Comparison of ENCODE assay signal across 7 mouse cellular contexts in the genomic region with DNA sequence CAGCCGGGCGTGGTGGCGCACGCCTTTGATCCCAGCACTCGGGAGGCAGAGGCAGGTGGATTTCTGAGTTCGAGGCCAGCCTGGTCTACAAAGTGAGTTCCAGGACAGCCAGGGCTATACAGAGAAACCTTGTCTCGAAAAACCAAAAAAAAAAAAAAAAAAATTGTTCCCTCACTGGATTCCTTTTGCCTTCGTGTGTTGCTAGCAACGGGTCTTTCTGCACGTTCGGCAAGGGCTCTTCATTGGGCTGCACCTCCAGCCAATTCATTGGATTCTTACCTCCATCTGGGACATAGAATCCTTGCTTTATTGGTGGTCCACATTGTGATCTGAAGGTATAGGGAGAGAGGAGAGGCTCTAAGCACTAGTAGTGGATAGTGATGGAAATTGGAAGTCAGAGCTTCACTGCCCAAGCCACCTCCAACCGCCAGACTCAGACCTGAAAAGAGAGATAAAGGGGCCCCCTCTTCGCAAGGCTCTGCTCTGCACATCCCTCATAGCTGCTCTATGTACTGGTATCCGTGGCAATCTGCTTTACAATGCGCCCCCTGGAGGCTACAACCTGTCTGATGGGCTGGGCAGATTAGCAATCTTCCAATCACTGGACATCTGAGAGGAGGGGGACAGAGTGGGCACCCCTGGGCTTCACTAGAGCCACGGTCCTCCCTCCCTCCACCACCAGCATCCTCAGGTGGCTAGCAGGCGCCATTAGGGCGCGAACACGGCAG. TPM values are rescaled to one million over a fixed set of nuclear protein-coding genes. Genes with fewer than 3 reads are reported as not detected.
DNase-seq lines count a peak whose midpoint lies in the region; ATAC-seq and TF ChIP-seq lines count a peak whose summit lies in the region.

No protein-coding gene starts in this region.

- H3K4me1 ChIP-seq in cerebellum, adult 2 months (ENCODE audit: control insufficient read depth, insufficient read depth, low read length): 0 out of 2 replicates have a peak, but pooled peaks cover 3% of the 10 kb centered on the region
- peaks cover 13% of the 10 kb centered on the region for H3K4me1 ChIP-seq in limb, embryonic 10.5 days
- peaks cover 20% of the 10 kb centered on the region for H3K4me1 ChIP-seq in midbrain, embryonic 13.5 days (replicated peaks)

- no peak for TF ChIP-seq POLR2A in cerebellum, adult 2 months (IDR thresholded peaks at IDR 0.05; ENCODE audit: borderline replicate concordance, insufficient read depth, low read length)

- H3K9me3 ChIP-seq in limb, embryonic 10.5 days (replicated peaks): no peaks in the 10 kb centered on the region
- H3K9me3 ChIP-seq in midbrain, embryonic 13.5 days: no peaks in the 10 kb centered on the region

- H3K36me3 ChIP-seq in limb, embryonic 10.5 days: no peaks in the 10 kb centered on the region
- no peaks in the 10 kb centered on the region for H3K36me3 ChIP-seq in midbrain, embryonic 13.5 days

- H3K4me2 ChIP-seq in midbrain, embryonic 13.5 days (replicated peaks): peak overlapping the region; percentile 34

- peak; percentile 71 for TF ChIP-seq CTCF in cerebellum, adult 2 months (IDR thresholded peaks at IDR 0.05; ENCODE audit: borderline replicate concordance, insufficient read depth, low read depth, low read length)

- ATAC-seq in granulocyte monocyte progenitor cell, adult 5-6 weeks (replicated peaks; ENCODE audit: poor library complexity, severe bottlenecking): peak; percentile 77
- peak; percentile 61; the same call in 1 of the 2 replicates for ATAC-seq in midbrain, embryonic 13.5 days

- 0 out of 2 replicates have a peak overlapping the region, but pooled peaks have one; percentile 36 for H3K9ac ChIP-seq in midbrain, embryonic 13.5 days (replicated peaks)

- H3K27ac ChIP-seq in cerebellum, adult 2 months (ENCODE audit: insufficient read depth, low read length): no peak overlapping the region
- no peak overlapping the region for H3K27ac ChIP-seq in limb, embryonic 10.5 days
- no peak overlapping the region for H3K27ac ChIP-seq in midbrain, embryonic 13.5 days

- 43% methylated on average over 20 of the region's 20 CpGs for WGBS in cerebellum, adult 2 months
- WGBS in limb, embryonic 10.5 days: 42% methylated on average over 20 of the region's 20 CpGs
- 47% methylated on average over 20 of the region's 20 CpGs for WGBS in midbrain, embryonic 13.5 days

- peak overlapping the region; percentile 44 for H3K4me3 ChIP-seq in cerebellum, adult 2 months (replicated peaks; ENCODE audit: insufficient read depth, low read depth, low read length)
- no peak overlapping the region for H3K4me3 ChIP-seq in limb, embryonic 10.5 days
- H3K4me3 ChIP-seq in midbrain, embryonic 13.5 days (replicated peaks): peak overlapping the region; percentile 16; the same call in 1 of the 2 replicates

- peak; percentile 62 for DNase-seq in A20 (ENCODE audit: low read depth, low spot score)
- DNase-seq in CD4-positive helper T cell, adult 2 months (ENCODE audit: low read depth, low spot score): peak; percentile 62
- DNase-seq in cerebellum, adult 2 months: peak; percentile 61 to 68
- DNase-seq in limb, embryonic 10.5 days (ENCODE audit: low spot score): peak; percentile 71
- DNase-seq in thymus, postnatal 25 days: peak; percentile 59

- peaks cover 4% of the 10 kb centered on the region; the same call in 1 of the 2 replicates for H3K27me3 ChIP-seq in cerebellum, adult 2 months (ENCODE audit: control insufficient read depth, insufficient read depth, low read length)
- H3K27me3 ChIP-seq in limb, embryonic 10.5 days (ENCODE audit: low read depth, poor library complexity, severe bottlenecking): peaks cover 56% of the 10 kb centered on the region
- peaks cover 56% of the 10 kb centered on the region for H3K27me3 ChIP-seq in midbrain, embryonic 13.5 days

RNA-seq across cellular contexts. Expression of a gene that starts 11.3 kb away (rescaled TPM):
- polyA plus RNA-seq in cerebellum, adult 2 months (2012; rRNA removed): 13.4 and 15.0 TPM in 2 replicates
- total RNA-seq in granulocyte monocyte progenitor cell, adult 5-6 weeks (2014; fragmentation: Nextera tagmentation): not detected in 2 replicates
- total RNA-seq in granulocyte monocyte progenitor cell, adult 5-6 weeks (2017): 0.69 TPM in 1 of 2 replicates, not detected in the other
- polyA plus RNA-seq in limb, embryonic 10.5 days (2016; fragmentation: Nextera tagmentation; extraction: Ambion mirVana): 1.0 and 1.5 TPM in 2 replicates
- 0.94 and 1.1 TPM in 2 replicates for polyA plus RNA-seq in midbrain, embryonic 13.5 days (2015; fragmentation: Nextera tagmentation; extraction: Ambion mirVana)

RNA-seq across cellular contexts. Expression of a gene that starts 16.4 kb away (rescaled TPM):
- polyA plus RNA-seq in cerebellum, adult 2 months (2012; rRNA removed): 90.5 and 91.6 TPM in 2 replicates
- 10.5 and 21.1 TPM in 2 replicates for total RNA-seq in granulocyte monocyte progenitor cell, adult 5-6 weeks (2014; fragmentation: Nextera tagmentation)
- 3.7 and 5.3 TPM in 2 replicates for total RNA-seq in granulocyte monocyte progenitor cell, adult 5-6 weeks (2017)
- 4.6 and 8.4 TPM in 2 replicates for polyA plus RNA-seq in limb, embryonic 10.5 days (2016; fragmentation: Nextera tagmentation; extraction: Ambion mirVana)
- 58.1 and 61.2 TPM in 2 replicates for polyA plus RNA-seq in midbrain, embryonic 13.5 days (2015; fragmentation: Nextera tagmentation; extraction: Ambion mirVana)

RNA-seq across cellular contexts. Expression of a gene that starts 18.2 kb away (rescaled TPM):
- polyA plus RNA-seq in cerebellum, adult 2 months (2012; rRNA removed): 7.6 and 9.1 TPM in 2 replicates
- total RNA-seq in granulocyte monocyte progenitor cell, adult 5-6 weeks (2014; fragmentation: Nextera tagmentation): 0.24 TPM in 1 of 2 replicates, not detected in the other
- total RNA-seq in granulocyte monocyte progenitor cell, adult 5-6 weeks (2017): not detected in 2 replicates
- 0.20 and 0.28 TPM in 2 replicates for polyA plus RNA-seq in limb, embryonic 10.5 days (2016; fragmentation: Nextera tagmentation; extraction: Ambion mirVana)
- 1.3 and 1.8 TPM in 2 replicates for polyA plus RNA-seq in midbrain, embryonic 13.5 days (2015; fragmentation: Nextera tagmentation; extraction: Ambion mirVana)

RNA-seq across cellular contexts. Expression of a gene that starts 49.5 kb away (rescaled TPM):
- polyA plus RNA-seq in cerebellum, adult 2 months (2012; rRNA removed): 54.1 and 56.3 TPM in 2 replicates
- total RNA-seq in granulocyte monocyte progenitor cell, adult 5-6 weeks (2014; fragmentation: Nextera tagmentation): 4.9 and 7.9 TPM in 2 replicates
- total RNA-seq in granulocyte monocyte progenitor cell, adult 5-6 weeks (2017): 6.9 and 9.9 TPM in 2 replicates
- 87.5 and 90.8 TPM in 2 replicates for polyA plus RNA-seq in limb, embryonic 10.5 days (2016; fragmentation: Nextera tagmentation; extraction: Ambion mirVana)
- 24.6 and 30.9 TPM in 2 replicates for polyA plus RNA-seq in midbrain, embryonic 13.5 days (2015; fragmentation: Nextera tagmentation; extraction: Ambion mirVana)

RNA-seq across cellular contexts. Expression of a gene that starts 57.5 kb away (rescaled TPM):
- polyA plus RNA-seq in cerebellum, adult 2 months (2012; rRNA removed): 86.7 and 88.3 TPM in 2 replicates
- 41.8 and 53.7 TPM in 2 replicates for total RNA-seq in granulocyte monocyte progenitor cell, adult 5-6 weeks (2014; fragmentation: Nextera tagmentation)
- 35.5 and 37.9 TPM in 2 replicates for total RNA-seq in granulocyte monocyte progenitor cell, adult 5-6 weeks (2017)
- polyA plus RNA-seq in limb, embryonic 10.5 days (2016; fragmentation: Nextera tagmentation; extraction: Ambion mirVana): 69.8 and 75.3 TPM in 2 replicates
- polyA plus RNA-seq in midbrain, embryonic 13.5 days (2015; fragmentation: Nextera tagmentation; extraction: Ambion mirVana): 91.3 and 91.5 TPM in 2 replicates
